Mouse (Mus musculus) small intestine, adult 2 months (tissue): ENCODE results near the gene Rnf6.
A peak's percentile ranks its signal among the peaks of the same experiment; 100 is the strongest.

Experiments
- CTCF ChIP-seq: fragments of 200-500 bp; IDR thresholded peaks from 2 replicates; pipeline ENCODE4 v1.5.1; 2012; ENCODE audit warnings: low read depth, mild to moderate bottlenecking, control low read depth, inconsistent platforms, low read length, moderate library complexity, mixed read lengths; ENCODE audit not compliant: insufficient replicate concordance, insufficient read length; ENCODE audit errors: extremely low read depth
- POLR2A ChIP-seq: fragments of 200-500 bp; IDR thresholded peaks from 2 replicates; pipeline ENCODE4 v1.6.1; 2012; ENCODE audit warnings: low read depth, mild to moderate bottlenecking, control low read depth, inconsistent platforms, low read length, moderate library complexity

DNA sequence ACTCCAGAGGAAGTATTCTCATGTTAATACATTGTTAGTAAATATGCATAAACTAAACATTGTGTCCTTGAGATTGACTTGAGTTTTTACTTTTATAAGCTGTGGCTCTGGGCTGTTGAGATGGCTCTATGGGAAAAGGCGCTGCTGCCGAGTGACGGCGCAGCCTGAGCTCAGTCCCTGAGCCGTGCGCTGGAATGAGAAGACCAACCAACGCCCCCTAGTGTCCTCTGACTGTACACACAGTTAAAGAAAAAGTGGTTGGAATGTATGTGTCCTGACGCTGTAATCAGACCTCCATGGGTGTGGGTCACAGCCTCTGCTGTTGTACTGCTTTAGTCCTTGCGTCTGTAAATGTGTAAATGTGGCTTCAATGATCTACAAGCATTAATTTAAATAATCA is 38.6 kb upstream of the Rnf6 start:
- peak; percentile 50; the same call in 1 of the 2 replicates for TF ChIP-seq CTCF
- TF ChIP-seq POLR2A, result no peak
